Mouse (Mus musculus) heart, embryonic 13.5 days (tissue): ENCODE measurements around the gene Fam89b. TPM values are rescaled to one million over a fixed set of nuclear protein-coding genes. Genes with fewer than 3 reads are reported as not detected.

Experiments used
- ATAC-seq: fragments of 200-750 bp; cut with Nextera tagmentation; 2 replicates; pipeline ENCODE4 v1.8.0; 2017; ENCODE audit warnings: moderate TSS enrichment; ENCODE audit not compliant: insufficient number of reproducible peaks, low FRiP score, low TSS enrichment; ENCODE audit errors: extremely low read depth
- H3K27ac ChIP-seq: fragments of 300-500 bp; sonication (generic); replicated peaks from 2 replicates; pipeline ENCODE4 v1.5.1; 2015; ENCODE audit warnings: moderate library complexity, mild to moderate bottlenecking, inconsistent platforms
- H3K27me3 ChIP-seq: fragments of 300-500 bp; sonication (generic); replicated peaks from 2 replicates; pipeline ENCODE4 v1.6.1; 2015; ENCODE audit warnings: mild to moderate bottlenecking, inconsistent platforms
- H3K36me3 ChIP-seq: fragments of 300-500 bp; sonication (generic); 2 replicates; pipeline ENCODE4 v1.6.1; 2015; ENCODE audit warnings: mild to moderate bottlenecking, inconsistent platforms
- H3K4me1 ChIP-seq: fragments of 300-500 bp; sonication (generic); 2 replicates; pipeline ENCODE4 v1.6.1; 2015; ENCODE audit warnings: inconsistent platforms
- H3K4me2 ChIP-seq: fragments of 300-500 bp; sonication (generic); 2 replicates; pipeline ENCODE4 v1.6.1; 2015; ENCODE audit warnings: inconsistent platforms, mild to moderate bottlenecking, moderate library complexity
- H3K4me3 ChIP-seq: fragments of 300-500 bp; sonication (generic); 2 replicates; pipeline ENCODE4 v1.5.1; 2015; ENCODE audit warnings: moderate library complexity, mild to moderate bottlenecking, inconsistent platforms
- H3K9ac ChIP-seq: fragments of 300-500 bp; sonication (generic); 2 replicates; pipeline ENCODE4 v1.6.1; 2015; ENCODE audit warnings: inconsistent platforms, mild to moderate bottlenecking, moderate library complexity
- H3K9me3 ChIP-seq: fragments of 300-500 bp; sonication (generic); 2 replicates; pipeline ENCODE4 v1.6.1; 2016; ENCODE audit warnings: inconsistent platforms
- WGBS: fragments of 180-500 bp; shearing (Covaris S2); methylation state at CpG from one replicate; pipeline ENCODE4 v1.1.7; 2015; ENCODE audit warnings: mixed read lengths; 5-methylcytosine and 5-hydroxymethylcytosine counted together
- polyA plus RNA-seq: library from polyadenylated mRNA; unstranded; fragments of >200 nt; fragmentation: Nextera tagmentation; extraction: Ambion mirVana; gene quantifications from 2 replicates; pipeline ENCODE4 v1.2.1, GENCODE M21; 2015

Gene Fam89b
- polyA plus RNA-seq, 1 experiment from 2014 or later = 79.7 TPM

DNA sequence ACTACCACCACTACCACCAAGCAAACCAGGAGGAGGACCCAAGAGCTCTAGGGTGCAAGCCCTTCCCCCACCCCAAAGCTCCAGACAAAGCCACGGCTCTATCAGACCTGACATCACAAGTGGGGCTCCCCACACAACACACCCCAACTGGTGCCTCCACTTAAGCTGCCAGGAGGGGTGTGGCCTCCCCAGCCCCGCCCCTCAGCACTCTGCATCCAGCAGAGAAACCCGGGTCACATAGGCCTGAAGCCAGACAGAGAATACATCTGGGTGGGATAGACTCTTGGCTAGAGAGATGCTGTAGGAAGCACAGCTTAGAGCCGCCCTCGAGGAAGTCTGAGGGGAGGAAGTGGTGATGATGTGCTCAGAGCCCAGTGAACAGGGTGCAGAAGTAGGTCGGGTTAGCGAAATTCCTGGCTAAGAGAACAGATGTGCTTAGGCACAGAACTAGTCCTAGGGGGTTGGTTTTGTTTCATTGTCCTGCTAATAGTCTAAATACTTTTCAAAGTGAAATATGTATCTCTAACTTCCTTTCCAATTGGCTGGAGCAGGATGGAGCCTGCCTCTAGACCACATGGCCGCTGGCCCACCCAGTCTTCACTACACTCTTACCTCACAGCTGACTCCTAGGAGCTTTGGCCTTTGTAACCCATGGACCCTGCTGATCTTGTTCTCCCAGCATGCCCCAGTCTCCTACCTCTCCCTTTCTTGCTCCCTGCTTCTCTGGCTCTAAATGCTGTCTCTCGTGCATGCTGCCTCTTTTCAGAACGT, 24.5 kb downstream of the Fam89b start:
- 40% methylated on average over 10 of the region's 10 CpGs for WGBS
- no peaks in the 10 kb centered on the region for H3K27me3 ChIP-seq
- peak overlapping the region; percentile 58 for H3K9ac ChIP-seq
- peak overlapping the region; percentile 48; the same call in 1 of the 2 replicates for H3K27ac ChIP-seq
- H3K4me1 ChIP-seq = peaks cover 19% of the 10 kb centered on the region
- H3K36me3 ChIP-seq = peaks cover 84% of the 10 kb centered on the region
- no peak overlapping the region for H3K4me2 ChIP-seq
- ATAC-seq = 0 out of 2 replicates have a peak, but pooled peaks have one; percentile 10
- no peaks in the 10 kb centered on the region for H3K9me3 ChIP-seq
- H3K4me3 ChIP-seq = no peak overlapping the region

GRCm38 (mm10) chr19:5704163-5704800, 25.2 kb downstream of the Fam89b start, which contains the start of gene Kcnk7:
Gene Kcnk7 (plus strand): TSS chr19:5704367.
- peaks cover 84% of the 10 kb centered on the region for H3K36me3 ChIP-seq
- no peaks in the 10 kb centered on the region for H3K27me3 ChIP-seq
- no peak for ATAC-seq
- H3K4me1 ChIP-seq = peaks cover 19% of the 10 kb centered on the region
- no peak within 1 kb of the TSS for H3K4me2 ChIP-seq
- H3K9ac ChIP-seq = peak within 1 kb of the TSS; percentile 24; the same call in 1 of the 2 replicates
- no peaks in the 10 kb centered on the region for H3K9me3 ChIP-seq
- no peak within 1 kb of the TSS for H3K4me3 ChIP-seq
- 0 out of 2 replicates have a peak within 1 kb of the TSS, but pooled peaks have one; percentile 28 for H3K27ac ChIP-seq
- 59% methylated on average over 17 of the region's 17 CpGs for WGBS

GRCm38 (mm10) chr19:5695849-5696462, 33.5 kb downstream of the Fam89b start:
- ATAC-seq = no peak
- 30% methylated on average over 41 of the region's 41 CpGs for WGBS
- Histone ChIP-seq H3K4me1 (peaks cover 41% of the 10 kb centered on the region), H3K4me2 (peak overlapping the region; percentile 55), H3K4me3 (peak overlapping the region; percentile 22; the same call in 1 of the 2 replicates), H3K9ac (peak overlapping the region; percentile 33), H3K36me3 (peaks cover 93% of the 10 kb centered on the region), H3K27ac (no peak overlapping the region), H3K9me3 (no peaks in the 10 kb centered on the region), H3K27me3 (no peaks in the 10 kb centered on the region)

GRCm38 (mm10) chr19:5693801-5694200, 35.7 kb downstream of the Fam89b start:
- 85% methylated on average over 6 of the region's 6 CpGs for WGBS
- Histone ChIP-seq H3K27ac (no peak overlapping the region), H3K27me3 (no peaks in the 10 kb centered on the region), H3K9ac (peak overlapping the region; percentile 96; the same call in 1 of the 2 replicates), H3K36me3 (peaks cover 77% of the 10 kb centered on the region), H3K4me3 (peak overlapping the region; percentile 81), H3K4me2 (peak overlapping the region; percentile 99), H3K4me1 (peaks cover 51% of the 10 kb centered on the region), H3K9me3 (no peaks in the 10 kb centered on the region)
- ATAC-seq = no peak

GRCm38 (mm10) chr19:5692913-5693396, 36.5 kb downstream of the Fam89b start:
- Histone ChIP-seq H3K4me2 (peak overlapping the region; percentile 99), H3K9me3 (no peaks in the 10 kb centered on the region), H3K4me1 (peaks cover 52% of the 10 kb centered on the region), H3K27ac (peak overlapping the region; percentile 96), H3K27me3 (no peaks in the 10 kb centered on the region), H3K9ac (peak overlapping the region; percentile 96), H3K36me3 (peaks cover 68% of the 10 kb centered on the region), H3K4me3 (peak overlapping the region; percentile 81)
- WGBS = 63% methylated on average over 10 of the region's 10 CpGs
- ATAC-seq = no peak

DNA sequence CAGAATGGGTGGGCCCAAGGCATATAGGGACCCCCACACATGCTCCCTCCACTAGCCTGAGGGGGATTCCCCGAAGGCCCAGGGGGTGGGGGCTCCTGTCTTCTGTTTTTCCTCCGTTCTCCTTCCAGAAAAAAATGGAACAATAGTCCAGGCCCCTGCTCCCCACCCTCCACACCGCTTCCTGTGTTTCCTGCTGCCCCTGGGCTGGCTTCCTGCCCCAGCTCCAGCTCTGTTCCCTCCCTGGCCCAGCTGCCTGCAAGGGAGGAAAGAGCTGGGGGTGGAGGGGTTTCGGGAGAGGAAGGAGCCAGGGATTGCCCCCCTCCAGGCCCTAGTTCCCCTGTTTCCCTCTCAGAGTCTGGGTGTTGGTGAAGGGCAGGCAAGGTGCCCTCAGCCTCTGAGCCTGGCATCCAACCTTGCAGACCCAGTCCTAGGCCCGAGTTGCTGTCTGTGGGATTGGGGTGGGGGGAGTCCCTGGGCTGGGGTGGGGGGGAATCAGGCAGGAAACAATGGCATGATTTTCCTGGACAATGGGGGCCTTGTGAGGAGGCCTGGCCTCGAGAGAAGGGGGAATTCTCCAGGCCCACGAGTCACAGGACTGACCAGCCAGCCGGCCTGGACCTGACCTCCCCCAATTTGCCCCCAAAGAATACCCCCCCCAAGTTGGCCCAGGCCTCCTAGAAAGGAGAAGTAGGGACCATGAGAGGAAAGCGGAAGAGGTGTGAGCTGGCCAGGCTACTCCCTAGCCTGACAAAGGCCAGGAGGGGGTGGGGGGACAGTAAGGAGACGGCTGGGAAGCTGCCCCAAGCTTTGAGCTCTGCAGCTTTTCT, 37.2 kb downstream of the Fam89b start:
- H3K9ac ChIP-seq = peak overlapping the region; percentile 96
- WGBS = 60% methylated on average over 10 of the region's 10 CpGs
- peaks cover 62% of the 10 kb centered on the region for H3K36me3 ChIP-seq
- H3K27ac ChIP-seq = peak overlapping the region; percentile 96
- H3K4me2 ChIP-seq = peak overlapping the region; percentile 99
- H3K9me3 ChIP-seq = no peaks in the 10 kb centered on the region
- peaks cover 59% of the 10 kb centered on the region for H3K4me1 ChIP-seq
- no peaks in the 10 kb centered on the region for H3K27me3 ChIP-seq
- ATAC-seq = no peak
- peak overlapping the region; percentile 81 for H3K4me3 ChIP-seq

- peaks cover 58% of the 10 kb centered on the region for H3K36me3 ChIP-seq
- ATAC-seq = no peak
- no peaks in the 10 kb centered on the region for H3K9me3 ChIP-seq
- peak overlapping the region; percentile 96 for H3K9ac ChIP-seq
- H3K27ac ChIP-seq = peak overlapping the region; percentile 96
- peak overlapping the region; percentile 99 for H3K4me2 ChIP-seq
- peaks cover 63% of the 10 kb centered on the region for H3K4me1 ChIP-seq
- no peaks in the 10 kb centered on the region for H3K27me3 ChIP-seq
- 63% methylated on average over 5 of the region's 5 CpGs for WGBS
- H3K4me3 ChIP-seq = peak overlapping the region; percentile 81
These were observed 37.9 kb downstream of the Fam89b start for GRCm38 (mm10) chr19:5691601-5692000.

DNA sequence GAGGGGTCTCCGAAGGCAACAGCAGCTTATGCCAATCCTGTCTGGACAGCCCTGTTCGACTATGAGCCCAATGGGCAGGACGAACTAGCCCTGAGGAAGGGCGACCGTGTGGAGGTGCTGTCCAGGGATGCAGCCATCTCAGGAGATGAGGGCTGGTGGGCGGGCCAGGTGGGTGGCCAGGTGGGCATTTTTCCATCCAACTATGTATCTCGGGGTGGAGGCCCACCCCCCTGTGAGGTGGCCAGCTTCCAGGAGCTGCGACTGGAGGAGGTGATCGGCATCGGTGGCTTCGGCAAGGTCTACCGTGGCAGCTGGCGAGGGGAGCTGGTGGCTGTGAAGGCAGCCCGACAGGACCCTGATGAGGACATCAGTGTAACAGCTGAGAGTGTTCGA, 39.1 kb downstream of the Fam89b start:
- Histone ChIP-seq H3K27ac (peak overlapping the region; percentile 96), H3K4me2 (peak overlapping the region; percentile 99), H3K4me3 (peak overlapping the region; percentile 81), H3K27me3 (no peaks in the 10 kb centered on the region), H3K9ac (peak overlapping the region; percentile 96), H3K36me3 (peaks cover 58% of the 10 kb centered on the region), H3K4me1 (peaks cover 54% of the 10 kb centered on the region), H3K9me3 (no peaks in the 10 kb centered on the region)
- ATAC-seq = no peak
- WGBS = 46% methylated on average over 15 of the region's 15 CpGs

DNA sequence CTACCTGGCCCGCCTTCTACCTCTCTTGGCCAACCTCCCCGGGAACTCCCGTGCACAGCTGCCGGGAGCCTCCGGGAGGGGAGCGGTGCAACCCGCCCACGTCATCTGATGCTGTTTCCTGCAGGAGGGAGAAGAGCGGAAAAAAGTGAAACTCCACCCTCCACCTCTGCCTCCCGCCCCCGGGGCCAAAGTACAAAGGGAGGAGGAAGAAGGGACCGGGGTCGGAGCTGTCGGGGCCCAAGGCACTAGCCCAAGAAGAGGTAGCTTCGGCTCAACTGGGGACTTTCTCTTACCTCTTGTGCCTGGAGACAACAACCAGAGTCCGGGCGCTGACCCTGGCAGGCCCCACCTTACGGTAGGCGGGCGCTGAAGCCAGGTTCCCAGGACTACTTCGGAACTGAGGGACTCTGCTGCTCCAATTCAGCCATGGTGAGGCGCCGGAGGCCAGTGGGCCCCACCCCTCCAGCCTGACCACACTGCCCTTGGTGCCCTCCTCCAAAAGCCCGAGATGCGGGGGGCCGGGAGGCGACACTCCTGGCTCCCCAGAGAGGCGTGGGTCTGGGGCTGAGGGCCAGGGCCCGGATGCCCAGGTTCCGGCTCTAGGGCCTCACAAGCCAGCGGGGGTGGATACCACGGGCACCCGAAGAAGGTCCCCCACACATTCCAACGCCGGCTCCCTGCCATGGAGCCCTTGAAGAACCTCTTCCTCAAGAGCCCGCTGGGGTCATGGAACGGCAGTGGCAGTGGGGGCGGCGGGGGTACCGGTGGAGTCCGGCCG, 39.7 kb downstream of the Fam89b start:
- peak overlapping the region; percentile 96 for H3K9ac ChIP-seq

DNA sequence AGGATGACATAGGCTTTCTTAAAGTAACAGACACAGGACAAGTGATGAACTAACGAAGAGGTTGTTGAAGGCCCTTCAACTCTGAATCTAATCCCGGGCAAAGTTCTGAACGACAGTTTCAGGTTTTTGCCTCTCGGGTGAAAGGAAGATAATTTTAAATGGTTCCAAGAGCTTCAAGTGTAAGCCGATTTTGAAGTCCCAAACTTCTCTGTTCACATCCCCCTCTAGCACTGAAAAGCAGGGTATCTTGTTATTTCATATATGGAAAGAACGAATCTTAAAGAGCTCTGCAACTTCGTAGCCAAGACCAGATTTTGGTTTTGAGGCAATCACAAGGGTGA, 40.4 kb downstream of the Fam89b start:
- Histone ChIP-seq H3K4me3 (peak overlapping the region; percentile 81), H3K4me2 (peak overlapping the region; percentile 99), H3K36me3 (peaks cover 58% of the 10 kb centered on the region), H3K27me3 (no peaks in the 10 kb centered on the region), H3K27ac (peak overlapping the region; percentile 96), H3K9me3 (no peaks in the 10 kb centered on the region), H3K4me1 (peaks cover 52% of the 10 kb centered on the region), H3K9ac (peak overlapping the region; percentile 96)
- ATAC-seq = no peak
- under 1% methylated on average over 7 of the region's 7 CpGs for WGBS

More for the DNA sequence above, 39.7 kb downstream of the Fam89b start:
- H3K4me1 ChIP-seq = peaks cover 54% of the 10 kb centered on the region
- WGBS = 8% methylated on average over 42 of the region's 42 CpGs
- H3K4me2 ChIP-seq = peak overlapping the region; percentile 99
- H3K9me3 ChIP-seq = no peaks in the 10 kb centered on the region
- peak; percentile 40; the same call in 1 of the 2 replicates for ATAC-seq
- peak overlapping the region; percentile 81 for H3K4me3 ChIP-seq
- H3K27me3 ChIP-seq = no peaks in the 10 kb centered on the region
- H3K27ac ChIP-seq = peak overlapping the region; percentile 96
- H3K36me3 ChIP-seq = peaks cover 58% of the 10 kb centered on the region
